In genomic region chr2:131993563-131994088, GRCm38 (mm10) we compare ENCODE assay signal across 10 mouse cellular contexts. TPM values are rescaled to one million over a fixed set of nuclear protein-coding genes. Genes with fewer than 3 reads are reported as not detected.
DNase-seq lines count a peak whose midpoint lies in the region; ATAC-seq lines count a peak whose summit lies in the region.
"Had no signal": no experiment of that assay in that cellular context is flagged by ENCODE, and none has a peak within 500 bp of the region (broad histone marks: within the 10 kb centered on the region; RNA-seq: fewer than 3 reads in every experiment).

No protein-coding gene starts in this region.

- no peak overlapping the region for H3K9ac ChIP-seq in neural tube, embryonic 13.5 days
- H3K9ac ChIP-seq in liver, embryonic 11.5 days (ENCODE audit: low read depth, low read length): no peak overlapping the region

- no peaks in the 10 kb centered on the region for H3K9me3 ChIP-seq in neural tube, embryonic 13.5 days
- H3K9me3 ChIP-seq in liver, embryonic 11.5 days (ENCODE audit: control insufficient read depth, low read length): no peaks in the 10 kb centered on the region

- H3K4me1 ChIP-seq in neural tube, embryonic 13.5 days (replicated peaks): peaks cover 14% of the 10 kb centered on the region; the same call in 1 of the 2 replicates
- no peaks in the 10 kb centered on the region for H3K4me1 ChIP-seq in liver, embryonic 11.5 days (replicated peaks; ENCODE audit: control insufficient read depth, insufficient read depth, low read length)

- DNase-seq in heart, adult 11 months: peak; percentile 81
- no peak for DNase-seq in heart, adult 8-10 months (ENCODE audit: low spot score)
- DNase-seq in neural tube, embryonic 10.5 days (ENCODE audit: extremely low spot score, low spot score): no peak
- DNase-seq in kidney, postnatal 4 days: peak; percentile 29 to 62
- DNase-seq in retina, postnatal 1 day: peak; percentile 67
- no peak for DNase-seq in liver, embryonic 11.5 days (ENCODE audit: low spot score)
- no peak for DNase-seq in frontal cortex, postnatal 36 days (ENCODE audit: low spot score in 2 of 2)
- DNase-seq: gastrocnemius, postnatal 25 days had no signal

- H3K36me3 ChIP-seq in neural tube, embryonic 13.5 days: peaks cover 48% of the 10 kb centered on the region
- no peaks in the 10 kb centered on the region for H3K36me3 ChIP-seq in liver, embryonic 11.5 days (ENCODE audit: control insufficient read depth, insufficient read depth, low read length)

- peak; percentile 72 for ATAC-seq in neural tube, embryonic 13.5 days (ENCODE audit: low read depth)
- no peak for ATAC-seq in liver, embryonic 11.5 days (replicated peaks; ENCODE audit: low FRiP score)

- no peak overlapping the region for H3K4me2 ChIP-seq in neural tube, embryonic 13.5 days
- H3K4me2 ChIP-seq in liver, embryonic 11.5 days: no peak overlapping the region

- H3K27ac ChIP-seq in neural tube, embryonic 13.5 days (replicated peaks): no peak overlapping the region
- no peak overlapping the region for H3K27ac ChIP-seq in liver, embryonic 11.5 days (ENCODE audit: low read depth, low read length)

- no peaks in the 10 kb centered on the region for H3K27me3 ChIP-seq in neural tube, embryonic 13.5 days
- H3K27me3 ChIP-seq in liver, embryonic 11.5 days (replicated peaks; ENCODE audit: control insufficient read depth, insufficient read depth, low read length): no peaks in the 10 kb centered on the region

- H3K4me3 ChIP-seq in neural tube, embryonic 13.5 days: no peak overlapping the region
- H3K4me3 ChIP-seq in liver, embryonic 11.5 days (ENCODE audit: low read depth, low read length): no peak overlapping the region

- 44% methylated on average over 14 of the region's 14 CpGs for WGBS in neural tube, embryonic 13.5 days
- 49% methylated on average over 14 of the region's 14 CpGs for WGBS in liver, embryonic 11.5 days

RNA-seq across cellular contexts. Expression of gene Rassf2, which starts 36.4 kb away (rescaled TPM):
- 1 to 10 TPM; 4.1 to 7.7 (median 6.6) TPM for total RNA-seq in heart, adult 8-10 months (2022)
- polyA plus RNA-seq in neural tube, embryonic 13.5 days (2015; fragmentation: Nextera tagmentation; extraction: Ambion mirVana): 23.4 and 24.8 TPM in 2 replicates
- polyA plus RNA-seq in liver, embryonic 11.5 days (2014; fragmentation: Nextera tagmentation; extraction: Ambion mirVana): 4.9 and 6.2 TPM in 2 replicates

RNA-seq across cellular contexts. Expression of gene Prnd, which starts 43.0 kb away (rescaled TPM):
- total RNA-seq in heart, adult 8-10 months (2022): 1 to 10 TPM in 2 of 4 experiments, under 1 TPM in 2; 0.22 to 1.8 (median 1.2) TPM
- polyA plus RNA-seq in neural tube, embryonic 13.5 days (2015; fragmentation: Nextera tagmentation; extraction: Ambion mirVana): 11.5 and 13.9 TPM in 2 replicates
- 1.6 and 2.5 TPM in 2 replicates for polyA plus RNA-seq in liver, embryonic 11.5 days (2014; fragmentation: Nextera tagmentation; extraction: Ambion mirVana)
- total RNA-seq: megakaryocyte, adult 5-6 weeks had no signal

Comparison
In these comparisons a context has a peak if more than half of its experiments do, and no peak if none do; other contexts are left out.
1. DNase-seq: peak in heart, adult 11 months (single experiment), kidney, postnatal 4 days (2 of 2) and retina, postnatal 1 day (single experiment); none in heart, adult 8-10 months (single experiment), neural tube, embryonic 10.5 days (single experiment), liver, embryonic 11.5 days (single experiment) and frontal cortex, postnatal 36 days (0 of 2).